Mouse (Mus musculus) left cerebral cortex, adult 18-20 months (tissue): ENCODE measurements around the gene Dcaf15. TPM values are rescaled to one million over a fixed set of nuclear protein-coding genes. Genes with fewer than 3 reads are reported as not detected.
A peak's percentile ranks its signal among the peaks of the same experiment; 100 is the strongest.

ENCODE experiments used
- DNase-seq, 2 experiments: peaks; one replicate each; pipeline ENCODE4 v3.0.0; 2021 to 2022; ENCODE audit warnings: low spot score in 2 of 2, mixed read lengths in 1 of 2
- total RNA-seq, 2 experiments: library from RNA; stranded (reverse); gene quantifications; 2 replicates each; pipeline ENCODE4 v1.2.3; 2021

Dcaf15 gene
- total RNA-seq, 2 experiments from 2014 or later, result 17.7 to 18.2 TPM

- DNase-seq, result no peak
Measured at GRCm38 (mm10) chr8:84101476-84102270, 2.9 kb downstream of the Dcaf15 start.

GRCm38 (mm10) chr8:84098376-84098775 is 6.2 kb downstream of the Dcaf15 start:
- DNase-seq, result no peak

GRCm38 (mm10) chr8:84096061-84096460 is 8.5 kb downstream of the Dcaf15 start:
- DNase-seq, result no peak

- no peak for DNase-seq
Measured at GRCm38 (mm10) chr8:84090585-84090984, 14.0 kb downstream of the Dcaf15 start.

GRCm38 (mm10) chr8:84089277-84089676 is 15.3 kb downstream of the Dcaf15 start:
- no peak for DNase-seq

- peak in 1 of 2 experiments; percentile 49 for DNase-seq
Measured at GRCm38 (mm10) chr8:84087821-84088220, 16.7 kb downstream of the Dcaf15 start.

GRCm38 (mm10) chr8:84087156-84087555 is 17.4 kb downstream of the Dcaf15 start:
- no peak for DNase-seq

GRCm38 (mm10) chr8:84084341-84085115 is 20.0 kb downstream of the Dcaf15 start:
- no peak for DNase-seq

GRCm38 (mm10) chr8:84083829-84084241 is 20.7 kb downstream of the Dcaf15 start:
- DNase-seq, result no peak

GRCm38 (mm10) chr8:84079206-84079605 is 25.4 kb downstream of the Dcaf15 start:
- DNase-seq, result no peak

- DNase-seq, result no peak
Measured at GRCm38 (mm10) chr8:84076849-84077248, 27.7 kb downstream of the Dcaf15 start.

- DNase-seq, result no peak
Measured at GRCm38 (mm10) chr8:84076412-84076811, 28.2 kb downstream of the Dcaf15 start.

- DNase-seq, result no peak
Measured at GRCm38 (mm10) chr8:84073230-84073976, 31.2 kb downstream of the Dcaf15 start.

GRCm38 (mm10) chr8:84072321-84072720 is 32.2 kb downstream of the Dcaf15 start:
- DNase-seq, result no peak

- no peak for DNase-seq
Measured at GRCm38 (mm10) chr8:84071921-84072320, 32.6 kb downstream of the Dcaf15 start.

GRCm38 (mm10) chr8:84070667-84071066 is 33.9 kb downstream of the Dcaf15 start:
- peak; percentile 51 to 64 for DNase-seq

GRCm38 (mm10) chr8:84070241-84070640 is 34.3 kb downstream of the Dcaf15 start:
- DNase-seq, result no peak

GRCm38 (mm10) chr8:84069750-84070149 is 34.8 kb downstream of the Dcaf15 start:
- no peak for DNase-seq

GRCm38 (mm10) chr8:84069169-84069568 is 35.4 kb downstream of the Dcaf15 start:
- no peak for DNase-seq

GRCm38 (mm10) chr8:84068316-84069035 is 36.1 kb downstream of the Dcaf15 start:
- no peak for DNase-seq

- no peak for DNase-seq
Measured at GRCm38 (mm10) chr8:84067911-84068310, 36.7 kb downstream of the Dcaf15 start.
